Mouse (Mus musculus) brain, embryonic 14.5 days (tissue): ENCODE measurements at regions not wholly inside any gene's neighbourhood (a gene's known extent, or its start where the extent isn't known, plus 50 kb on each side); places are given as distances from the start of the nearest gene placed in this dataset.

ENCODE experiments used
- CTCF ChIP-seq: fragments of 200-500 bp; IDR thresholded peaks from 2 replicates; pipeline ENCODE4 v1.5.1; 2012; ENCODE audit warnings: inconsistent platforms, mild to moderate bottlenecking, moderate library complexity, borderline replicate concordance; ENCODE audit not compliant: insufficient read depth, insufficient read length; ENCODE audit errors: extremely low read depth
- POLR2A ChIP-seq: fragments of 200-500 bp; IDR thresholded peaks from 2 replicates; pipeline ENCODE4 v1.6.1; 2012; ENCODE audit warnings: mild to moderate bottlenecking, inconsistent platforms, borderline replicate concordance; ENCODE audit not compliant: poor library complexity, insufficient read depth, insufficient read length, severe bottlenecking; ENCODE audit errors: extremely low read depth

- TF ChIP-seq CTCF (no peak), POLR2A (no peak)
Observed at GRCm38 (mm10) chr11:64655162-64655561, 218.7 kb upstream of the F930015N05Rik start.
